Mouse (Mus musculus) heart, embryonic 10.5 days (tissue): ENCODE results near the gene Hoxd9. TPM values are rescaled to one million over a fixed set of nuclear protein-coding genes. Genes with fewer than 3 reads are reported as not detected.

Experiments used
- DNase-seq: peaks from one replicate; pipeline ENCODE4 v3.0.0-alpha.2; 2017; ENCODE audit warnings: low spot score
- H3K27ac ChIP-seq: fragments of 300-500 bp; sonication (generic); 2 replicates; pipeline ENCODE4 v1.5.1; 2016; ENCODE audit warnings: mild to moderate bottlenecking
- H3K27me3 ChIP-seq: fragments of 300-500 bp; sonication (generic); 2 replicates; pipeline ENCODE4 v1.6.1; 2016; ENCODE audit warnings: mild to moderate bottlenecking; ENCODE audit not compliant: poor library complexity, insufficient read depth, severe bottlenecking
- H3K36me3 ChIP-seq: fragments of 300-500 bp; sonication (generic); 2 replicates; pipeline ENCODE4 v1.6.1; 2016; ENCODE audit warnings: mild to moderate bottlenecking, moderate library complexity
- H3K4me1 ChIP-seq: fragments of 300-500 bp; sonication (generic); 2 replicates; pipeline ENCODE4 v1.6.1; 2016; ENCODE audit warnings: mild to moderate bottlenecking
- H3K4me3 ChIP-seq: fragments of 300-500 bp; sonication (generic); 2 replicates; pipeline ENCODE4 v1.5.1; 2016; ENCODE audit warnings: mild to moderate bottlenecking, moderate library complexity
- H3K9me3 ChIP-seq: fragments of 300-500 bp; sonication (generic); 2 replicates; pipeline ENCODE4 v1.6.1; 2016; ENCODE audit warnings: mild to moderate bottlenecking, moderate library complexity
- WGBS: fragments of 180-500 bp; shearing (Covaris S2); methylation state at CpG from one replicate; pipeline ENCODE4 v1.1.7; 2016; 5-methylcytosine and 5-hydroxymethylcytosine counted together
- polyA plus RNA-seq: library from polyadenylated mRNA; unstranded; fragments of >200 nt; fragmentation: Nextera tagmentation; extraction: Ambion mirVana; gene quantifications from 2 replicates; pipeline ENCODE4 v1.2.1, GENCODE M21; 2016

Hoxd9 gene
- polyA plus RNA-seq, 1 experiment from 2014 or later: 3.0 TPM

DNA sequence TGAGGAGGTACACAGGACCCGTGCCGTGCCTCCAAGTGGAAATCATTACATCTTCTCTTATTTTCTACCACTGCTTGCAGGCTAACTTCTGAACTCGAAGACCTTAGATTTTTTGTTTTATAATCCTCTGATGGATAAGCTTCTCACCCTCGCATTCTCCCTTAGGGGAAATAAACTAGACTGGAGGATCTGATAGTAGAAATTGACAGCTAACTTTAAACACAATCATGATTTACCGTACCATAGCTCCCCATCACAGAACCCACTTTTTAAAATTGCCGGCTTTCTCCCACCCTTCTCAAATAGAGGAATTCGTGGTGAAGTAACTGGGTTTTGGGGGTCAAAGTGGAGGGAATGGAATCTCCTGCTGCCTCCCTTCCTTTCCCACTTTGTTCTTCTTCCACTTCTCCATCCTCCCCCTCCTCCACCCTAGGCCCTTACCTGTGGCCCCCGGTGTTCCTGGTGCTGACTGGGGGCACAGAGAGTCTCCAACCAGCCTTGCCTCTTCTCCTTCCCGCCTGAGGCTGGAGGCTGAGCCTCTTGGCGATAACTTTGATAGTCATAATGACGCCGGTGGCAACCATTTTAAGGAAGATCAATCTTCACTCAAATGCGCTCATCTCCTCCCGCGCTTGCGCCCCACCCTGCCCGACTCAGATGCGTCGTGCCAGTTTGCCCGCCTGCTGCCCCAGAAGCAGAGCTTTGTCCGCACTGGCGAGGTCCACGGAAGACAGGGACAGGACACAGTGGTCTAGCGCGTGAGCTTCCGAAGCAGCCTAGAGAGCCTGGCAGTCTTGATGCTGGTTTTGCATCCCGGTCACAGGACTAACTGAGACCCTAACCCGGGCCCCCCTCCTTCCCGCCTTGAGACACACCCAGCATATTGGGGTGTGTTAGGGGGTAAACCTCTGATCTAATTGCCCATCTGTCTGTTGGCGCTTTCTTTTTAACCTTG is 36.8 kb upstream of the Hoxd9 start:
- Histone ChIP-seq H3K4me3 (no peak overlapping the region), H3K9me3 (no peaks in the 10 kb centered on the region), H3K27me3 (peaks cover 100% of the 10 kb centered on the region), H3K36me3 (no peaks in the 10 kb centered on the region), H3K27ac (no peak overlapping the region), H3K4me1 (peaks cover 20% of the 10 kb centered on the region)
- 4% methylated on average over 30 of the region's 30 CpGs for WGBS
- DNase-seq: peak; percentile 74

DNA sequence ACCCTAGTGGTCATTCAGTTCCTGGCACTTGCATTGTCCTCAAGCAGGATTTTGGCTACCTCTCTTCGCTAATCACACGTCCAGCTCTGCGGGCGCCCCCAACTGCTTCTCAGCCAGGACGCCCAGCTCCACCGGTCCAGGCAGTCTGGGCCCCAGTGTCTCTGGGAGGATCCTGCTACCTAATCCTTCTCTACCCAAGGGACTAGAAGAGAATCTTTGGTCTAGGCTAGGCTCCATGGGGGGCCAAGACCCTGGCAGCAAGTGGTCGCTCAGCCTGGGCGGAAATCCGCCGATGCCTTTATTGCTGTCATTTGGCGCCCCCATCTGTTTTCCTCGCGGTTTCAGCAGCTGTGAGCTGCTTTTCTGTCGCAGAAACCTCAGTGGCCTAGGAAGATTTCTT is 35.8 kb upstream of the Hoxd9 start:
- under 1% methylated on average over 14 of the region's 14 CpGs for WGBS
- peaks cover 100% of the 10 kb centered on the region for H3K27me3 ChIP-seq
- DNase-seq: peak; percentile 78
- H3K4me3 ChIP-seq: peak overlapping the region; percentile 43
- peaks cover 14% of the 10 kb centered on the region for H3K4me1 ChIP-seq
- H3K9me3 ChIP-seq: no peaks in the 10 kb centered on the region
- H3K27ac ChIP-seq: no peak overlapping the region
- no peaks in the 10 kb centered on the region for H3K36me3 ChIP-seq

DNA sequence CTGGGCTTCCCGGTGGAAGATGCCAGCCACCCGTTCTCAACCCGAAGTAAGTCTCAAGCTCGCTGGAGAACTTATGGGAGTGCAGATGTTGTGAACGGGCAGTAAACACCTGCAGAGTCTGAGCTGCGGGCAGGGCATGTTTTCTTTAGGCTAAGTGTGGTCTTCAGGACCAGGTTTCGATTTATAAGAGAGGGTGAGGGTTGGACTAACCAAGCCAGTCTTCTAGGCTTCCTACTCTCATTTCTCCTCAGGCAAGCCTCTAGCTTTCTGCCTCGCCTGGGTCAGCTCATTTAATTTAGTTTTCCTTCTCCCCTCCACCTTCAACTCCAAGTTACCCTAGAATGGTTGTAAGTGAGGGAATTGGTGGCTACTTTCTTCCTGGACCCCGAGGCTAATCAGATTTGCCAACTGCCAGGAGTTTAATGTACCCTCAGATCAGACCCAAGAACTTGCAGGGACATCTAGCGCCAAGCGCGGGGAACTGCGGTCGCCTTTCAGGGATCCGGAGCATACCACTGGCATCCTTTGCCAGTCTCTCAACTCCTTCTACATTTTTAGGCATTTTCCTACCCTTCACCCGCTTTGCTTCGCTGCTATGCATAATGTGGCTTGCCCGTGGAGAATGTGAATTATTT is 34.1 kb upstream of the Hoxd9 start:
- peak; percentile 74 for DNase-seq
- Histone ChIP-seq H3K4me3 (no peak overlapping the region), H3K27ac (no peak overlapping the region), H3K4me1 (peaks cover 17% of the 10 kb centered on the region), H3K27me3 (peaks cover 100% of the 10 kb centered on the region), H3K9me3 (no peaks in the 10 kb centered on the region), H3K36me3 (no peaks in the 10 kb centered on the region)
- 4% methylated on average over 18 of the region's 18 CpGs for WGBS

DNA sequence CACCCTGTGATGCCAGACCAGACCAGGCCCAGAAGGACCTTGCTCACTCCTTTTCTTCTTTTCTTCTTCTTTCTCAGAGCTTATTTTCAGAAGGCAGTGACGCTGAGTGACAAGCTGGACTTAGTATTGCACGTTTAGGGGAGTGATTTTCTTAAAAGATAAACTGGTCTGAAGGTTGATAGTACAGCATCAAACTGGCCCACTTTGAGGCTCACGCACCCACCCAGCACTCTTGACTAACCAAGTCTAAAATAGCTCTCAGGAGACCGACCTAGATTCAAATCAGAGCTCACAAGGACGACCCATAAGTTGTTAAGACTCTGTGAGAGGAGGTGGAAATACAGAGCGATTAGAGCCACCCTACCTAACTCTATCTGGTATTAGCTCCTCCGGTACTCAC is 31.1 kb upstream of the Hoxd9 start:
- no peaks in the 10 kb centered on the region for H3K9me3 ChIP-seq
- peaks cover 13% of the 10 kb centered on the region for H3K4me1 ChIP-seq
- DNase-seq: peak; percentile 47
- H3K27ac ChIP-seq: no peak overlapping the region
- 5% methylated on average over 7 of the region's 7 CpGs for WGBS
- no peak overlapping the region for H3K4me3 ChIP-seq
- peaks cover 100% of the 10 kb centered on the region for H3K27me3 ChIP-seq
- H3K36me3 ChIP-seq: no peaks in the 10 kb centered on the region

DNA sequence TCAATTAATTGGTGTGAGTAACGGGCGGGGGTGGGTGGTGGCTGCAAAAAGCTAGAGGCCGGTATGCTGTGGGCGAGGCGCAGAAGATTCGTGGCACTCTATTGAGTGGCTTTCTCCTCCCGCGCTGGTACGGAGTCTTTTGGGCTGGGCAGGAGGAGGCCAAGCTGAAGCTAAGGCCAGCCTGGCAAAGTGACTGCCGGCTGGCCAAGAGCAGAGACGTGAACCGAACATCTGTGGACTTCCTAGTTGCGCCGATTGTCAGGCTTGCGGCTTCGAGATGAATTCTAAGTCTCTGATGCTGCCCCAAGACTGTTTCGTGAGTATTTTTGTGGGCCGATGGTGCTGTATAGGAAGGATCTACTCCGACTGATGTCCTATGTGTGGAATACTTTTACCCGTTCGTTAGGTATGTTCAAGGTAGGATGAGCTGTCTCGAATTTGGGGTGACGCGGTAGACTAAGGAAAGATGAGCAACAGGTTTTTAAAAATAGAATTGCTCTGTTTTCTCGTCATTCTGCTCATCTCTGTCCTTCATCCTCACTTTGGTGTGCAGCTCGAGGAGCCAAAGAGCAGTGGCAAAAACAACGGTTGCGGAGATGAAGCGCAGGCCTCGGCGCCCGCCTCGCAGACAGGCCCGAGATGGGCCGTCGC is 30.2 kb upstream of the Hoxd9 start:
- Histone ChIP-seq H3K9me3 (no peaks in the 10 kb centered on the region), H3K27ac (no peak overlapping the region), H3K36me3 (no peaks in the 10 kb centered on the region), H3K4me1 (peaks cover 13% of the 10 kb centered on the region), H3K27me3 (peaks cover 100% of the 10 kb centered on the region), H3K4me3 (peak overlapping the region; percentile 54)
- WGBS: 1% methylated on average over 36 of the region's 36 CpGs
- peak; percentile 76 for DNase-seq

DNA sequence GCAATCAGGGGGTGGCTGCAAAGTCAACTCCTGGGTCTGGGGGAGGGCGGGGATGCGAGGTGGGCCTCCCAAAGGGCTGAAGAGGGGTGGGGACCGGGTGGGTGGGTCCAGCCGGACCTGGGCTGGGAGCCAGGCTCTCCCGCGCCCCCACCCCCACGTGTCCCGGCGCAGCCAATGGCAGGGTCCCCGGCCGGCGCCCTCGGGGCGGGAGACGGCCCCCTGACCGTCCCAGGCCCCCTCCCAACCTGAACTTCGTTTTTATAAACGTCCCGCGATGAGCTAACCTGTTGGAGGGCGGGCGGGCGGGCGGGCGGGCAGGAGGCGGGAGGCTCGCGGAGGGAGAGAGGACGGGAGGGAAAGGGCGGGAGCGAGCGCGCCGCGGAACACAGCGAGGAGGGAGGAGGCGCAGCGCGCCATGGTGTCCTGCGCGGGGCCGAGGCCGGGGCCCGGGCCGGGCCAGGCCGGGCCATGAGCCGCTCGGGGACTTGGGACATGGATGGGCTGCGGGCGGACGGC is 29.6 kb upstream of the Hoxd9 start, which contains the start of gene Hoxd13:
Gene Hoxd13 (plus strand): TSS at position 469 of the 516 bp plus-strand sequence.
- Histone ChIP-seq H3K9me3 (no peaks in the 10 kb centered on the region), H3K4me3 (peak within 1 kb of the TSS; percentile 54), H3K27me3 (peaks cover 100% of the 10 kb centered on the region), H3K27ac (no peak within 1 kb of the TSS), H3K36me3 (no peaks in the 10 kb centered on the region), H3K4me1 (peaks cover 18% of the 10 kb centered on the region)
- DNase-seq: no peak
- under 1% methylated on average over 48 of the region's 51 CpGs for WGBS

DNA sequence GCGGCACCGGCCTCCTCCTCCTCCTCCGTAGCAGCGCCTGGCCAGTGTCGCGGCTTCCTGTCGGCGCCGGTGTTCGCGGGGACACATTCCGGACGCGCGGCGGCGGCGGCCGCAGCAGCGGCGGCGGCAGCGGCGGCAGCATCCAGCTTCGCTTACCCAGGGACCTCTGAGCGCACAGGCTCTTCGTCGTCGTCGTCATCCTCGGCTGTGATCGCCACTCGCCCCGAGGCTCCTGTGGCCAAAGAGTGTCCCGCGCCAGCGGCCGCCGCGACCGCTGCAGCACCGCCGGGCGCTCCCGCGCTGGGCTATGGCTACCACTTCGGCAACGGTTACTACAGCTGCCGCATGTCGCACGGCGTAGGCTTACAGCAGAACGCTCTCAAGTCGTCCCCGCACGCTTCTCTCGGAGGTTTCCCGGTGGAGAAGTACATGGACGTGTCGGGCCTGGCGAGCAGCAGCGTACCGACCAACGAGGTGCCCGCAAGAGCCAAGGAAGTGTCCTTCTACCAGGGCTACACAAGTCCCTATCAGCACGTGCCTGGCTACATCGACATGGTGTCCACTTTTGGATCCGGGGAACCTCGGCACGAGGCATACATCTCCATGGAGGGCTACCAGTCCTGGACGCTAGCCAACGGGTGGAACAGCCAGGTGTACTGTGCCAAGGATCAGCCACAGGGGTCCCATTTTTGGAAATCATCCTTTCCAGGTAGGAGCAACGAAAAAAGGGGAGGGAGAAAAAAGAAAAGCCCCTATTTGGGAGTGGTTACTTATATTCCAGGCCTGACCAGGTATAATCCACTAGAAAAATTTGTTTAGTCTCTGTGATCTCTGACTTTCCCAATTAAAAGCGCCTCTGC is 28.9 kb upstream of the Hoxd9 start:
- H3K4me1 ChIP-seq: peaks cover 19% of the 10 kb centered on the region
- H3K9me3 ChIP-seq: no peaks in the 10 kb centered on the region
- no peak overlapping the region for H3K27ac ChIP-seq
- H3K27me3 ChIP-seq: peaks cover 100% of the 10 kb centered on the region
- H3K4me3 ChIP-seq: peak overlapping the region; percentile 54
- DNase-seq: peak; percentile 78
- under 1% methylated on average over 67 of the region's 74 CpGs for WGBS
- H3K36me3 ChIP-seq: no peaks in the 10 kb centered on the region

DNA sequence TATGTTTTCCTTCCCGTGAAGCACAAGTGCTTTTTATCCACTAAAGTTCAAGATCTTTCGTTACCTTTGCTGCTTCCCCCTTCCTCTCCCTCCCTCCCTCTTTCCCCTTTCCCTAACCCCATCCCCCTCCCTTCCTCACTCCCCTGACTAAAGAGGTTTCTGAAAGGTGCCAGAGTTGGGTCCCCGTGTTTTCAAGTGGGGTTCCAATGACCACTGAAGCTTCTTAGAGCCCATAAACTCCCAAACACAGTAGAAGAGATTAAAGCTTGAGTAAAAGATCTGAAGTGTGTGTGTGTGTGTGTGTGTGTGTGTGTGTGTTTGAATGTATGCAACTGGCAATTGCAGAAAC is 28.3 kb upstream of the Hoxd9 start:
- Histone ChIP-seq H3K4me3 (no peak overlapping the region), H3K9me3 (no peaks in the 10 kb centered on the region), H3K27me3 (peaks cover 100% of the 10 kb centered on the region), H3K27ac (no peak overlapping the region), H3K36me3 (no peaks in the 10 kb centered on the region), H3K4me1 (peaks cover 21% of the 10 kb centered on the region)
- DNase-seq: peak; percentile 59
- WGBS: 0% methylated on average over 3 of the region's 3 CpGs

DNA sequence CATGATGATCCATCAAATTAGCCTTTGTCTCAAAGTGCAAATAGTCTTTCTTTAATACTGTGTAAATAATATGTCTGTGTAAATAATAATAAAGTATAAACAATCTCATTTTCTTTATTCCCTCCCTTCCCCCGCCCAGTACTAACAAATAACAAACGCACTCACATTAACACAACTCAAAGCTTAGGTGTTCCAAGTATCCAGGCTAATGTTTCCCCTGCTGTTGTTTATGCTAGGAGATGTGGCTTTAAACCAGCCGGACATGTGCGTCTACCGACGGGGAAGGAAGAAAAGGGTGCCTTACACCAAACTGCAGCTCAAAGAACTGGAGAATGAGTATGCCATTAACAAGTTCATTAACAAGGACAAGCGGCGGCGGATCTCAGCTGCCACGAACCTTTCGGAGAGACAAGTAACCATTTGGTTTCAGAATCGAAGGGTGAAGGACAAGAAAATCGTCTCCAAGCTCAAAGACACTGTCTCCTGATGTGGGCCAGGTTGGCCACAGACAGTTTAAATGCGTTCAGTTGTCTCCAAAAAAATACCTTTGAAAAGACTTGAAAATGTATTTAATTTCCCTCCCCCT is 27.8 kb upstream of the Hoxd9 start:
- Histone ChIP-seq H3K4me3 (no peak overlapping the region), H3K27me3 (peaks cover 100% of the 10 kb centered on the region), H3K4me1 (peaks cover 24% of the 10 kb centered on the region), H3K27ac (no peak overlapping the region), H3K9me3 (no peaks in the 10 kb centered on the region), H3K36me3 (no peaks in the 10 kb centered on the region)
- 2% methylated on average over 14 of the region's 14 CpGs for WGBS
- DNase-seq: peak; percentile 47

DNA sequence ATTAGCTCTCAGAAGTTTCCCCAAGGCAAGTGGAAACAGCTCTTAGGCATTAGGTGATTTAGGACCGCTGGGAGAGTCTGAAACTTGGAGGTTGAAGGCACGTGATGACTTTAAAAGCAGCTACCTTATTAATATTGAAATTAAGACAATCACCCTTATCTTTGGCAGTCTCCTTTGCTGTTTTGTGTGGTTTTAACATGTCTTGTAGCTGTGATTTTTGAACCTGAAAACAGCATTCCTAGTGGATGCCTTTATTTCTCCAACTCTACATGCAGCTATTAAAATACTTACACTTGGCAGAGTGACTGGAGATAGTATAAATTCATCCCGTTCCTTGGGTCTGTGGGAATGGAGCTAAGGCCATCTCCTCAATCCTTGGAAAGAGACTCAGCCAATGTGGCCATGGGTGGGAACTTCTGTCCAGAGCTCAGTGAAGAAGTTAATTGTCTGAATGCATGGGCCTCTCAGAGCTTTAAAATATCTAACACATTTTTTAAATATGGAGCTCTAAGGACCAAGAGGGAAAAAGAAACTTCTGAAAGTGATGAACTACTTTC is 26.8 kb upstream of the Hoxd9 start:
- no peaks in the 10 kb centered on the region for H3K36me3 ChIP-seq
- H3K27me3 ChIP-seq: peaks cover 100% of the 10 kb centered on the region
- DNase-seq: peak; percentile 47
- 2% methylated on average over 3 of the region's 3 CpGs for WGBS
- H3K4me3 ChIP-seq: no peak overlapping the region
- no peak overlapping the region for H3K27ac ChIP-seq
- H3K9me3 ChIP-seq: no peaks in the 10 kb centered on the region
- peaks cover 32% of the 10 kb centered on the region for H3K4me1 ChIP-seq

DNA sequence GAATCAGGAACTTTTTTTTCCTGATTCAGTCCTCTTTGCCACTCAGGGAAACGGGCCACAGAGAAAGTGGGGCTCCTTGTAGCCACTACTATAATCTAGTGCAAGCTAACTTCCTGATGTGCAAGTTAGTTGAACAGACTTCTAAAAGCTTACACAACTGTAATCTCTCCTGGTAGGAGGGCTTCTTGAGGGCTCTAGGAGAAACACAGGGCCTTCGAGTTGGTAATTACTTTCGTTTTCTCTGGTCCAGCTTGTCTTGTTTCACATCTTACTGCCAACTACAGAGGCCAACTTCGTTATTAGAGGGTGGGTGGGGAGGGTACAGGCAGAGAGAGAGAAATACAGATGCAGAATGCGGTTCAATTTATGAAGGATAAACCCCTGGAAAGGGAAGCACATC is 25.7 kb upstream of the Hoxd9 start:
- Histone ChIP-seq H3K27ac (no peak overlapping the region), H3K9me3 (no peaks in the 10 kb centered on the region), H3K4me1 (peaks cover 34% of the 10 kb centered on the region), H3K4me3 (no peak overlapping the region), H3K27me3 (peaks cover 100% of the 10 kb centered on the region), H3K36me3 (no peaks in the 10 kb centered on the region)
- WGBS: 4% methylated on average over 5 of the region's 5 CpGs
- peak; percentile 71 for DNase-seq
